In genomic region chr15:89591723-89592455, GRCm38 (mm10) we compare ENCODE assay signal across 8 mouse cellular contexts. TPM values are rescaled to one million over a fixed set of nuclear protein-coding genes. Genes with fewer than 3 reads are reported as not detected.
DNase-seq lines count a peak whose midpoint lies in the region; ATAC-seq and TF ChIP-seq lines count a peak whose summit lies in the region.

Rabl2 (minus strand) TSS chr15:89591923.

- peak; percentile 41 for DNase-seq in Patski (ENCODE audit: low read depth, low spot score)
- DNase-seq in cerebellum, postnatal 14 days, result peak; percentile 87
- peak; percentile 74 to 77 for DNase-seq in frontal cortex, postnatal 14 days (ENCODE audit: low spot score in 2 of 2)
- DNase-seq in layer of hippocampus, postnatal 25 days (ENCODE audit: extremely low spot score in 1 of 2, low spot score in 1 of 2), result peak; percentile 64 to 78
- DNase-seq in lung, postnatal 25 days (ENCODE audit: low spot score), result peak; percentile 85
- peak; percentile 96 for DNase-seq in retina, embryonic 14.5 days (ENCODE audit: low spot score)
- peak; percentile 80 for DNase-seq in thymus, postnatal 4 days

- under 1% methylated on average over 35 of the region's 35 CpGs for WGBS in hindbrain, embryonic 13.5 days

- CTCF ChIA-PET in Patski (lab: Charles Lee), result no interaction called here

- POLR2A ChIA-PET in Patski (lab: Charles Lee), result interaction anchor here (0.6 to 0.7 kb wide), 2 partner anchors 39 to 56 kb away, joined by 3 read pairs; no protein-coding TSS in a partner anchor

- no peaks in the 10 kb centered on the region for H3K9me3 ChIP-seq in hindbrain, embryonic 13.5 days

- peak within 1 kb of the TSS; percentile 61 for H3K4me3 ChIP-seq in hindbrain, embryonic 13.5 days

- no peak for TF ChIP-seq CTCF in Patski (IDR thresholded peaks at IDR 0.05)

- peak within 1 kb of the TSS; percentile 83 for H3K27ac ChIP-seq in hindbrain, embryonic 13.5 days

- peaks cover 16% of the 10 kb centered on the region for H3K36me3 ChIP-seq in hindbrain, embryonic 13.5 days

- H3K4me2 ChIP-seq in hindbrain, embryonic 13.5 days, result peak within 1 kb of the TSS; percentile 79

- in situ Hi-C loops in Patski (cut with MboI; ENCODE audit: low pct_unique_long_range_greater_than_20kb), result no loop called here

- peaks cover 29% of the 10 kb centered on the region for H3K4me1 ChIP-seq in hindbrain, embryonic 13.5 days (replicated peaks)

- H3K9ac ChIP-seq in hindbrain, embryonic 13.5 days, result peak within 1 kb of the TSS; percentile 81

- peaks cover 14% of the 10 kb centered on the region for H3K27me3 ChIP-seq in Patski
- H3K27me3 ChIP-seq in hindbrain, embryonic 13.5 days, result no peaks in the 10 kb centered on the region

- ATAC-seq in Patski, result peak; percentile 90
- ATAC-seq in hindbrain, embryonic 13.5 days (ENCODE audit: low FRiP score), result peak; percentile 95

RNA-seq across cellular contexts. Expression of gene Rabl2, which starts in this region (rescaled TPM):
- 41.4 TPM for polyA plus RNA-seq in Patski (2021)
- 72.5 and 73.7 TPM in 2 replicates for polyA plus RNA-seq in hindbrain, embryonic 13.5 days (2015; fragmentation: Nextera tagmentation; extraction: Ambion mirVana)
- 10 to 100 TPM; 27.3 to 33.4 TPM for total RNA-seq in layer of hippocampus, postnatal 25 days (2021)

Comparison
In these comparisons a context has a peak if more than half of its experiments do, and no peak if none do; other contexts are left out.
1. Peak in every context shown above with its lines: DNase-seq, ATAC-seq, H3K4me3 ChIP-seq and H3K27ac ChIP-seq.
2. DNase-seq: peak in every context shown above with its lines; median percentile 96 in retina, embryonic 14.5 days; 87 in cerebellum, postnatal 14 days; 85 in lung, postnatal 25 days; 80 in thymus, postnatal 4 days; 76 in frontal cortex, postnatal 14 days; 71 in layer of hippocampus, postnatal 25 days; 41 in Patski.